Mouse (Mus musculus) forebrain, embryonic 11.5 days (tissue): ENCODE measurements at regions not wholly inside any gene's neighbourhood (a gene's known extent, or its start where the extent isn't known, plus 50 kb on each side); places are given as distances from the start of the nearest gene placed in this dataset.

ENCODE experiments used
- ATAC-seq: fragments of 200-750 bp; cut with Nextera tagmentation; replicated peaks from 2 replicates; pipeline ENCODE4 v1.8.0; 2017; ENCODE audit warnings: moderate TSS enrichment; ENCODE audit not compliant: low FRiP score
- DNase-seq: peaks from one replicate; pipeline ENCODE4 v3.0.0-alpha.2; 2017; ENCODE audit warnings: low spot score
- H3K27ac ChIP-seq: fragments of 300-500 bp; sonication (generic); 2 replicates; pipeline ENCODE4 v1.5.1; 2014; ENCODE audit warnings: low read depth, low read length
- H3K27me3 ChIP-seq: fragments of 300-500 bp; sonication (generic); 2 replicates; pipeline ENCODE4 v1.6.1; 2014; ENCODE audit warnings: mild to moderate bottlenecking, low read length, mixed read lengths; ENCODE audit not compliant: control insufficient read depth, insufficient read depth
- H3K36me3 ChIP-seq: fragments of 300-500 bp; sonication (generic); 2 replicates; pipeline ENCODE4 v1.6.1; 2014; ENCODE audit warnings: mild to moderate bottlenecking, low read length, moderate library complexity, mixed read lengths; ENCODE audit not compliant: control insufficient read depth, insufficient read depth
- H3K4me1 ChIP-seq: fragments of 300-500 bp; sonication (generic); replicated peaks from 2 replicates; pipeline ENCODE4 v1.6.1; 2014; ENCODE audit warnings: low read length, mixed read lengths; ENCODE audit not compliant: control insufficient read depth, insufficient read depth
- H3K4me2 ChIP-seq: fragments of 300-500 bp; sonication (generic); 2 replicates; pipeline ENCODE4 v1.6.1; 2014; ENCODE audit warnings: low read depth, mild to moderate bottlenecking, low read length, moderate library complexity, mixed read lengths; ENCODE audit not compliant: severe bottlenecking
- H3K4me3 ChIP-seq: fragments of 300-500 bp; sonication (generic); 2 replicates; pipeline ENCODE4 v1.5.1; 2014; ENCODE audit warnings: low read depth, low read length
- H3K9ac ChIP-seq: fragments of 300-500 bp; sonication (generic); 2 replicates; pipeline ENCODE4 v1.6.1; 2014; ENCODE audit warnings: low read length
- H3K9me3 ChIP-seq: fragments of 300-500 bp; sonication (generic); 2 replicates; pipeline ENCODE4 v1.6.1; 2016; ENCODE audit warnings: low read length, mixed read lengths; ENCODE audit not compliant: control insufficient read depth
- WGBS: fragments of 180-500 bp; shearing (Covaris S2); extraction: QIAGEN DNeasy Blood & Tissue Kit; methylation state at CpG from one replicate; pipeline ENCODE4 v1.1.7; 2014; 5-methylcytosine and 5-hydroxymethylcytosine counted together

- no peaks in the 10 kb centered on the region for H3K4me1 ChIP-seq
- no peaks in the 10 kb centered on the region for H3K36me3 ChIP-seq
- DNase-seq (no peak), ATAC-seq (no peak)
- H3K4me3 ChIP-seq = no peak overlapping the region
- no peak overlapping the region for H3K27ac ChIP-seq
- H3K27me3 ChIP-seq = no peaks in the 10 kb centered on the region
- WGBS = 82% methylated on average over 9 of the region's 9 CpGs
- H3K4me2 ChIP-seq = no peak overlapping the region
- no peaks in the 10 kb centered on the region for H3K9me3 ChIP-seq
- H3K9ac ChIP-seq = no peak overlapping the region
Measured at GRCm38 (mm10) chr8:92427801-92428200, 70.4 kb downstream of the Irx5 start.

- no peak overlapping the region for H3K4me2 ChIP-seq
- WGBS = 87% methylated on average over 15 of the region's 15 CpGs
- DNase-seq (no peak), ATAC-seq (no peak)
- H3K9me3 ChIP-seq = no peaks in the 10 kb centered on the region
- H3K27ac ChIP-seq = no peak overlapping the region
- no peak overlapping the region for H3K4me3 ChIP-seq
- no peaks in the 10 kb centered on the region for H3K4me1 ChIP-seq
- no peak overlapping the region for H3K9ac ChIP-seq
- no peaks in the 10 kb centered on the region for H3K27me3 ChIP-seq
- H3K36me3 ChIP-seq = no peaks in the 10 kb centered on the region
Measured at GRCm38 (mm10) chr8:92437075-92437663, 79.7 kb downstream of the Irx5 start.

- Histone ChIP-seq H3K9me3 (no peaks in the 10 kb centered on the region), H3K4me1 (no peaks in the 10 kb centered on the region), H3K36me3 (no peaks in the 10 kb centered on the region), H3K9ac (no peak overlapping the region), H3K27ac (no peak overlapping the region), H3K4me3 (no peak overlapping the region), H3K4me2 (no peak overlapping the region), H3K27me3 (no peaks in the 10 kb centered on the region)
- no peak for ATAC-seq
- no peak for DNase-seq
- 37% methylated on average over 9 of the region's 9 CpGs for WGBS
Measured at GRCm38 (mm10) chr8:92438294-92438693, 80.9 kb downstream of the Irx5 start.

GRCm38 (mm10) chr8:92439713-92440436 is 82.5 kb downstream of the Irx5 start:
- H3K27ac ChIP-seq = no peak overlapping the region
- ATAC-seq (no peak), DNase-seq (no peak)
- WGBS = 71% methylated on average over 9 of the region's 9 CpGs
- no peak overlapping the region for H3K9ac ChIP-seq
- H3K4me1 ChIP-seq = no peaks in the 10 kb centered on the region
- H3K4me3 ChIP-seq = no peak overlapping the region
- no peak overlapping the region for H3K4me2 ChIP-seq
- no peaks in the 10 kb centered on the region for H3K9me3 ChIP-seq
- no peaks in the 10 kb centered on the region for H3K27me3 ChIP-seq
- no peaks in the 10 kb centered on the region for H3K36me3 ChIP-seq

GRCm38 (mm10) chr8:92442086-92442485 is 84.7 kb downstream of the Irx5 start:
- DNase-seq = no peak
- H3K4me1 ChIP-seq = no peaks in the 10 kb centered on the region
- WGBS = 66% methylated on average over 6 of the region's 6 CpGs

GRCm38 (mm10) chr8:92459291-92459690 is 101.9 kb downstream of the Irx5 start:
- DNase-seq = no peak
- Histone ChIP-seq H3K9ac (no peak overlapping the region), H3K4me1 (no peaks in the 10 kb centered on the region), H3K4me2 (no peak overlapping the region), H3K27me3 (peaks cover 25% of the 10 kb centered on the region), H3K27ac (no peak overlapping the region), H3K36me3 (no peaks in the 10 kb centered on the region), H3K4me3 (no peak overlapping the region), H3K9me3 (no peaks in the 10 kb centered on the region)
- no peak for ATAC-seq
- whole genome bisulfite sequencing = 82% methylated on average over 5 of the region's 5 CpGs

More at GRCm38 (mm10) chr8:92442086-92442485, 84.7 kb downstream of the Irx5 start:
- no peaks in the 10 kb centered on the region for H3K9me3 ChIP-seq
- H3K4me3 ChIP-seq = no peak overlapping the region
- ATAC-seq = no peak
- H3K27me3 ChIP-seq = no peaks in the 10 kb centered on the region
- no peak overlapping the region for H3K9ac ChIP-seq
- no peak overlapping the region for H3K27ac ChIP-seq
- H3K36me3 ChIP-seq = no peaks in the 10 kb centered on the region
- H3K4me2 ChIP-seq = no peak overlapping the region

GRCm38 (mm10) chr8:92460129-92460953 is 102.9 kb downstream of the Irx5 start:
- peak; percentile 74 for ATAC-seq
- H3K9ac ChIP-seq = peak overlapping the region; percentile 68
- no peaks in the 10 kb centered on the region for H3K36me3 ChIP-seq
- H3K4me2 ChIP-seq = peak overlapping the region; percentile 98
- no peaks in the 10 kb centered on the region for H3K9me3 ChIP-seq
- H3K27ac ChIP-seq = no peak overlapping the region
- DNase-seq = peak; percentile 80
- no peaks in the 10 kb centered on the region for H3K4me1 ChIP-seq
- peaks cover 25% of the 10 kb centered on the region for H3K27me3 ChIP-seq
- WGBS = under 1% methylated on average over 93 of the region's 93 CpGs
- peak overlapping the region; percentile 57 for H3K4me3 ChIP-seq

GRCm38 (mm10) chr8:92469141-92470000 is 111.9 kb downstream of the Irx5 start:
- Histone ChIP-seq H3K4me3 (no peak overlapping the region), H3K4me1 (0 out of 2 replicates have a peak, but pooled peaks cover 3% of the 10 kb centered on the region), H3K27me3 (peaks cover 3% of the 10 kb centered on the region), H3K27ac (no peak overlapping the region), H3K9me3 (no peaks in the 10 kb centered on the region), H3K36me3 (no peaks in the 10 kb centered on the region), H3K9ac (no peak overlapping the region), H3K4me2 (peak overlapping the region; percentile 22; the same call in 1 of the 2 replicates)
- ATAC-seq = 0 out of 2 replicates have a peak, but pooled peaks have one; percentile 10
- 20% methylated on average over 19 of the region's 19 CpGs for WGBS
- DNase-seq = no peak
